Mouse (Mus musculus) thymus, postnatal 4 days (tissue): Measurements from ENCODE around the gene Kidins220.

Experiments
- DNase-seq: peaks from one replicate; pipeline ENCODE4 v3.0.0; 2021

Kidins220 gene

DNA sequence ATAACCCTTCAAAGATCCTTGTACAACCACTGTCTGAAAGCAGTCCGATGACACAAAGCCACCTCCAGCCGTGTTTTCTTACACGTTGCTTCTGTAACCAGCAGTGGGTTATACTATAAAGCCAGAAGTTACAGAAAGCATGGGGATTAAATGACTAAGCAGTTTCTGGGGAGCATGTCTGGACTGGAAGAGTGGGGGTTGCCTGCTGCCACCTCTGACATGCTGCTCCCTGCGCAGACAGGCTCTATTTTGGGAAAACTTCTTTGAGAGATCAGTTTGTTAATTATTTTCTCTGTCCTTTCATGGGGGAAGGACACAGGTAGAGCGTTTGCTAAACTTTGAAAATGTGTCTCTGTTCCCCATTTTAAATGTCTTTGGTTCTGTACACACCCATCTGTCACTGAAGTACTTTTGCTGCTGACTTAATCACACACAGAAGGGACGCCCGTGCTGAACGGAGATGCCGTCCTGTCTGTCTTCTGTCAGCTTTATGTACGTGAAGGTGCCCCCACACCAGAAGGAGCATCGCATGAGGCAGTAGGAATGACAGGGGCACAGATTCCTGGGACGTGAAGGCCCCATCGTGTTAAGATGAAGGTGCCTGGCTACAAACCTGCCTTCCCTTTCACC lies 11.2 kb upstream of the Kidins220 start:
- no peak for DNase-seq

DNA sequence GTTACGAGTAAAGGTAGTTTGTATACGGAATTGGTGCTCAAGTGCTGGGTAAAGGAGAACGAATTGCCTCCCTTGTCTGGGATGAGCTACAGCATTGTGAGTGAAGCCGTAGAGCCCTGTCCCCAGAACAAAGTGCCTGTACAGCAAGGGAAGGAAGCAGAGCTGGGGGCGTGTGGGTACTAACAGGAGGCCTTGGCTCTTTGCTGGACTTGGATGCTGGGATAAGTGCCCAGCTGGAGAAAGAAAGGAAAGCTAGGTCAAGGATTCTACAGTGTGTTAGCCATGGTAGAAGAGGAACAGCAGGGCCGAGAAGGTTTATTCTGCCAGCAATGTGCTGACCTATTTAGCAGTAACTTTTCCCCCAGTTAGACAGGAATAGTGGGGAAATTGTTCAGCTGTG lies 9.3 kb upstream of the Kidins220 start:
- DNase-seq, result no peak

DNA sequence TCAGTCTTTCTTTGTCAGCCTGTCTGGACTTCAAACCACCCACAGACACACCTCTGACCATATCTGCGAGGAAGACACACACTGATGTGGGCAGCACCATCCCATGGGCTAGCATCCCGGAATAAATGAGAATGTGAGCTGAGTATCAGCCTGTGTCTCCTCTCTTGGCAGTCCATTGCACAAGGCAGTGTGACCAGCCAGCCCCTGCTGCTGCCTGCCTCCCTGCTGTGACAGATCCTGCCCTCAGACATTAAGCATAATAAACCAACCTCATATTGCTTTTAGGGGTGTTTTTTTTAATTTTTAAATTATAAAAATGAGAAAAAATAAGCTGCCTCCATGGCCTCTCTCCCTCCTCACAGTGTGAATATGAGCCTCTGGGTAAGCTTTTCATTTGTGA lies 8.7 kb upstream of the Kidins220 start:
- DNase-seq, result no peak

DNA sequence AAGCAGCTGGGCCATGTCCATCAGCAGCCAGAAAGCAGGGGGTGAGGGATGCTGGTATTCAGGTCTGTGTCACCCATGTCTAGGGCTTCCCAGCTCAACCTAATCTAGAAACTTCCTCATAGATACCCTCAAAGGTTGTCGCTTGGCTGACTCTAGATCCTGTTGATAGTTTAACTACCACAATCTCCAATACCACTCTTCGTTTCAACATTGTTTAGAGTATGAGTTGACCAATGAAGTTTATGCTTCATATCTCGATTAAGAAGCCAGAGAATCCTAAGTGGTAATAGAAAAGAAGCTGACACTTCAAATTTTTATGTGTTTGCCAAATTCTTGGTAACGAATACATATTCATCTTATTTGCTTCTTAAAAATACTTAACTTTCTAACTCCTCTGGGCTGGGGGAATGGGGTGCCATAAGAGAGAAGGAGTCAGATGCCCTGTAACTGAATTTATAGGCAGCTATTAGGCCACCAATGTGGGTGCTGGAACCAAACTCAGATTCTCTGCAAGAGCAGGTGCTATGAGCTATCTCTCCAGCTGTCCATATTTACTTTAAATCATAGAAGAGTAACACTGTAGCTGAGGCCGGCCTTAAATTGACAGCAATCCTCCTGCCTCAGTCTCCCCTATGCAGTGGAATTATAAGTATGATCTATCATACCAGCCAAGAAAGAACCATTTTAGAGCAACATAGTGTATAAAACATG lies 3.1 kb upstream of the Kidins220 start:
- DNase-seq, result no peak

DNA sequence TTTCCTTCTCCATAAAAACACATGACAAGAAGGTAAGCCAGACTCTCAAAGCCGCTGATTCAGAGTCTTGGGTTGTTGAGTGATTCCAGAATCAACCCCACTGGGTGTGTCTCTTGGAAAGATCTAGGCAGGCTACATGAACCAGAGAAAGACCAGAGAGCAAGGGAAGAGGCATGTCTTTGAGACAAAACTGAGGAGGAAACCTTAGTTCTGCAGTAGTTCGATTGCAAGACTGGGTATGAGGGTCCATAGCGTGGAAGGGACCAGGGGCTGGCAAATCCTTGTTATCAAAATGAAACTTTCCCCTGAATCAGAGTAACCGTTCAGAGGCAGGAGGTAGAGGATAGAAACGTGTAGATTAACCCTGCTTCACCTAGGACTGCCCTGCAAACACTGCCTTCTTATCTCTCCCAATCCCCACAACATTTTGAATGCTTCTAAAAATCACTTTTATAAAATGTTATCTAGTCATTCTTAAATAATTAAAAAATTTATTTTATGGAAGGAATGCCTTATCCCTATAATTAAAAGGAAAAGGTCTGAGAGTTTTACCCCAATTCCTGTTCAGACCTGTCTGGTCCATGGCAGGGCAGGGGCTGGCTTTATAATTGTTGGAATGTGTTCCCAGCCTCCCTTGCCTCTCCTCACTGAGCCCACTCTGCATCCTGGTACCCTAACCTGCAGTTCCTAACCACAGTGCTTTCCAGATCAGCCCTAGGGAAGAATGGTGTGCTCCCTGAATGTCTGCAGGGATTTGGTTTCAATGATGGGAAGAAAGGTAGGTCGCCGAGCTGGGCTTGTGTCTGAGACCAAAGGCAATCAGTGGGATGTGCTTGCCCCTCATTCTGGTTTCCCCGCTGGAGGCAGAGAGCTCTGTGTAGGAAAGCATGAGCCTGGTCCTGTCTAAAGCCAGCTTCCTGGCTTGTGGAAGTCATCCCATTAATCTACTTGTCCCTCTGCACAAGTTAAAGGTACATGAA lies 2.1 kb upstream of the Kidins220 start:
- DNase-seq, result no peak

GRCm38 (mm10) chr12:24973586-24973985 lies 1.1 kb upstream of the Kidins220 start:
- peak; percentile 35 for DNase-seq

DNA sequence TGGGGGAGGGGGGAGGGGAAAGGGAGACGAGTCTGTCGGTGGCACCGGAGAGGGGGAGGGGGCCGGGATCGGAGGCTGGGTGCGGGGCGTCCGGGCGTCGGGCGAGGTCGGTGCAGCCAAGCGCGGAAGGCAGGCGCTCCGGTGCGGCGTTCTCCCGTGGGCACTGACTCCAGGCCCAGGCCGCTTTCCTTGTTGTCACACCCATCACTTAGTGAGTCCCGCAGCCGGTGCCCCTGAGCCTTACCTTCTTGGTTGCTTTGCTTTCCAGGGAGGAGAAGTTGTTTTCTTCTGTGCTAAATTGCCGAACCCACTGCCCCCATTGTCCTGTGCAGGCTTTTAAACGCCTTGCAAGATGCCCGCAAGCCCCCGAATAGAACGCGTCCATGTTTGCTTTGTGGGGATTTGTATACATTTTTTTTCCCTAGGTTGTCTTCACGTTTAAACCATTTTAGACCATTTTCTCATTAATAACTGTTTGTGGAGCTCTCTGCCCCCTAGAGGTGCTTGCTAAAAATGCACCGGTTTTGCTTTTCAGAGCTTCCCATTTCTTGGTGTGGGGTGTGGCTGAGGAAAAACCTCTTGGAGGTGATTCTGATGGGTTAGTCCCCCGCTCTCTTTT lies 499 bp downstream of the Kidins220 start:
- DNase-seq, result peak; percentile 62

DNA sequence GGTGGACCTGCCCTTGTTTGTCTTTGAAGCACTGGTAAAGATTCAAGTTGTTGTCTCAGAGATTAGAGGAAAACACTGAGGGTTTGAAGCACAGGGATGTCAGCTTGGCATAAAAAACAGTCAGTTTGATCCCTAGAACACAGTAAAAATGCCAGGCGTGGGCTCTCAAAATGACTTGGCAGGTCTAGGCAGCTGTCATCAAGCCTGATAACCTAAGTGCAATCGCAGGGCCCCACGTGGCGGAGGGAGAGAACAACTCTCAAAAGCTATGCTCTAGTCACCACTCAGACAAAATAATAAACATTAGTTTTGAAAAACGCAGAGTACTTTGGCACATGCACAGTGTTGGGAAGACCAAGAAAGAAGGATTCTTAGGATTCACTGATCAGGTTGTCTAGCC lies 10.5 kb downstream of the Kidins220 start:
- DNase-seq, result no peak

DNA sequence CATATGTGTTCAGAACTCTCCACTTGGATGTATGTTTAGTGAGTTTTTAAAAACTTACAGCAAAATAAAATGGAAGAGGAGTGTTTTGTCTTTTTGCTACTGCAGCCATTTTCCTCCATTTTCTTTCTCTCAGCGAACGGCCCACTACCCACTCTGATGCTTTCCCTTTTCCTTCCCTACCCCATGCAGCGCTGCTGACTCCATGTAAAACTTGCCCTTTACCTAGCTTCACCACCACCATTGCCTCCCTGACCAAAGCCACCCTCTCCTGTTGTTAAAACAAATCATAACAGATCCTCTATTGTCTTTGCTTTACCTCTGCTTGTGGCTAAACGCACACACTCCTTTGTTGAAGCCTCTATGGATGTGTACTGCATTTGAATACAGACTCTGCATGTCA lies 20.6 kb downstream of the Kidins220 start:
- no peak for DNase-seq

DNA sequence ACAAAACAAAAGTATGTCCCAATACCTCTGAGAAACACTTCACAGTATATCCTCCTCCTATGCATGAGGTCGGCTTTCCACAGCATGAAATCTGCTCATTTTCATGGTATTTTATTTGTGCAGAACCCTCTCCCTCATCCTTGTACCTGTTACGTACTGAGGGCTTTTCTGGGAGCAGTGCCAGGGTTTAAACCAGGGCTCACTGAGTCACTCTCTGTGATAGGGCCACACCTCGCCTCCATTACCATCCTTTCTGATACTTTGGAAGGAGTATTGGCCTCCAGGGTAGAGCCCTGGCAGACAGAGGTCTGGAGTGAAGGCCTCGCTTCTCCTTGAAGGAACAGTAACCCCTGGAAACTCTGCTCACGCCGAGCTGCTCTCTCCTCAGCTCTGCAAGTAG lies 30.6 kb downstream of the Kidins220 start:
- DNase-seq, result no peak

DNA sequence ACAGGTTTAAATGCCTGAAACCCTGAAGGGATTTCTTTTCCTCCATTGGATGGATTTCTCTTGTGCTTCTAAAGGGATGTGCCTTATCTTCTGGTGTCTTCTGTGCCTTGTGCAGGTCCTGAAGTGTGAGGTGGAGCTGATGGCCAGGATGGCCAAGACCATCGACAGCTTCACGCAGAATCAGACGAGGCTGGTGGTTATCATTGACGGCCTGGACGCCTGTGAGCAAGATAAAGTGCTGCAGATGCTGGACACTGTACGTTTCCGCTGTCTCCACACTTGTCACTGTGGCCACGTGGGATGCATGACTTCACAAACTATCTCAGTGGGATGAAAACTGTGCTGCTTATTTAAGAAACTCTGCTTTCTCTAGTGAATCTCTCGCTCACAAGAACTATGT lies 35.2 kb downstream of the Kidins220 start:
- peak; percentile 24 for DNase-seq

GRCm38 (mm10) chr12:25010416-25010815 lies 35.7 kb downstream of the Kidins220 start:
- DNase-seq, result peak; percentile 23

DNA sequence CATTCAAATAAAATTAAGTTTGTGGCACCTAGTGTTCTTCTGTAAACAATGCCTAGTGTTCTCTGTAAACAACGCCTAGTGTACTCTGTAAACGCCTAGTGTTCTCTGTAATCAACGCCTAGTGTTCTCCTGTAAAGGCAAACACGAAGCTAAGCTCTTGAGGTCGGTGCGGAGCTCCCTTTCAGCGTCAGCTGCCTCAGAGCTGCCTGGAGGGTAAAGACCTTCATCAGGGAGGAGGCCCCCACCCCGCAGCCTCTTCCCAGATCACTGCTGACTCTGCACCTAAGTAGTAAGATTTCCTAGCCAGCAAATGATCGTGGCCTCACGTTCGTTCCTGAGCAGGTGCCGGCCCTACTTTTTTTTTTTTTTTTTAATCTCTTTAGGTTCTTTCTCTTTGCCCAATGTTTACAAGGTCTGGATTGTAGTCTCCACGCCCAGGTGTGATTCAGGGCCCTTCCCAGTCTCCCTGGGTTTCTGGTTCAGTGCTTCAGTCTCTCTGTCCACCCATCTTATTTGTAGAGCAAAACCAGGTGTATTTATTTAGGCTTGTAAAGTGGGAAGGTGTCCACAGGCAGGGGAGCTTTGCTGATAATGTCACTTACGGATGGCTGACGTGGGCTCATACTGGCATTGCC lies 37.1 kb downstream of the Kidins220 start:
- peak; percentile 49 for DNase-seq

DNA sequence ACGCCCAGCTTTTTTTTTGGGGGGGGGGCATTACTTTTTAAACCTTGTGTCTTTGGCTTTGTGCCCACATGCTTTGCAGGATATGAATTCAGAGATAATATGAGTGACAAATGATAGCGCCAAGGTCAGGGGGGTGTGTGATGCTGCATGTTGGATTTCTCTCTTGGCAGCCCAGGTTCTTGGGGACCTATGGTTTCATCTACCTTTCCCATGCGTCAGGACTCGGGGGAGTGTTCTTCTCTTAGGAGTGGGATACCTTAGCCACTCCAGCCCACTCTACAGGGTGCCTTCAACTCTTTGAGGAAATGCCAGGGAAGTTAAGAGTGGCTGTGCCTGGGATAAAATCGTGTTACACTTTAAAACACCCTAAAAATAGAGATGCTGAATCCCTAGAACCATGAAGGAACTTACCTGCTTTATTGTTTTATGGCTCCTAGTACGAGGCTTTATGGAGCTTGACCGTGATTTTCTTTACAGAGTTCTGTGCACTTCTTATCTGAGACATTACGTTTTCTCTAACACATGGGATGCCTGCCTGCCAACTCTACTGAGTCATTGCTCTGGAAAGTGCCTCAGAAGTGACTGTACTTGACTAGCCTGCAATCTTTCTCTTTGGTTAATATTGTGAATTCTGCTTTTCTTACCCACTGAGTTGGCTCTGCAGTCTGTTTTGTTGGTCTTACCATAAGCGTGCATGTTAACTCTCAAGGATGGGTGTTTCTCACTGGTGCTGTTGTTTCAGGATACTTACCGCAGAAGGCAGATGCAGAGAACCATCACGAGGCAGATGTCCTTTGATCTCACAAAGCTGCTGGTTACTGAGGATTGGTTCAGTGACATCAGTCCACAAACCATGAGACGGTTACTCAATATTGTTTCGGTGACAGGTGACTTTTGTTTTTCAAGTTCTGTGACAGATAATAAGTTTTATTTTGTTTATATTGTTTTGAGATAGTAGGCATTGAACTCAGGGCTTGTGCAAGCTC lies 38.1 kb downstream of the Kidins220 start:
- no peak for DNase-seq

GRCm38 (mm10) chr12:25014307-25014927 lies 39.7 kb downstream of the Kidins220 start:
- no peak for DNase-seq

DNA sequence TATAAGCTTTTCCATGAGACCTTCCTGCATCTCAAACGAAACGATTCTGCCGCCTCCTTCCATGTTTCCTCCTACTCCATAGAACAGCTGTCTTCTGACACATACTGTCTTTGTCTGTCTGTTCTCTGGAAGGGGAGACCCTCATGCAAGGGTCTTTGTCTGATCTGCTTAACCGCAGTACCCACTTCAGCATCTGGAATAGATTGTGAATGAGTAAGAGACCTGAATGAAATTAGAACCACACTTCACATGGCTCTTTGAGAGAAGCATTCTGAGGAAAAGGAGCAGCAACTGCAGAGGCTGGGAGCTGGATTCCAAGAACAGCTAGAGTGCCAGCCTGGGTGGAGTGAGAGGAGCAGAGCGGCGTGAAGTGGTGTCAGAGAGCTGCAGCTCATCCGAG lies 40.2 kb downstream of the Kidins220 start:
- DNase-seq, result no peak

DNA sequence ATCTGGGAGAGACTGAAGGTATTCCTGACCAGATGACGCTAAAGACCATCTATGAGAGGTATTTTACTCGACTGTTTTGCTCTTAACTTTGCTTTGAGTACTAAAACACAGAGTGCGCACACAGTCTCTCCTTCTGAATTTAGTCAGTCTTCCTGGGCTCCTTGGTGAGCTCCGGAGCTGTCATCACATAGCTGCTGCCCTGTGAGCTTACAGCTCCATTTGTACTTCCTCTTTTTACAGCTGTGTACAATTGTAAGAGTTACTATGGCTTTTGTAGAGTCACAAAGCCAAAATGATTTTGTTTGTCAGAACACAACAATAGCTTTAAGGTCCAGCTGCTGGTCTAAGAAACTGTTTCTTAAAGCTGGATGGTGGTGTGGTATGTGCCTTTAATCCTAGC lies 42.3 kb downstream of the Kidins220 start:
- no peak for DNase-seq

GRCm38 (mm10) chr12:25021057-25021456 lies 46.3 kb downstream of the Kidins220 start:
- DNase-seq, result no peak

DNA sequence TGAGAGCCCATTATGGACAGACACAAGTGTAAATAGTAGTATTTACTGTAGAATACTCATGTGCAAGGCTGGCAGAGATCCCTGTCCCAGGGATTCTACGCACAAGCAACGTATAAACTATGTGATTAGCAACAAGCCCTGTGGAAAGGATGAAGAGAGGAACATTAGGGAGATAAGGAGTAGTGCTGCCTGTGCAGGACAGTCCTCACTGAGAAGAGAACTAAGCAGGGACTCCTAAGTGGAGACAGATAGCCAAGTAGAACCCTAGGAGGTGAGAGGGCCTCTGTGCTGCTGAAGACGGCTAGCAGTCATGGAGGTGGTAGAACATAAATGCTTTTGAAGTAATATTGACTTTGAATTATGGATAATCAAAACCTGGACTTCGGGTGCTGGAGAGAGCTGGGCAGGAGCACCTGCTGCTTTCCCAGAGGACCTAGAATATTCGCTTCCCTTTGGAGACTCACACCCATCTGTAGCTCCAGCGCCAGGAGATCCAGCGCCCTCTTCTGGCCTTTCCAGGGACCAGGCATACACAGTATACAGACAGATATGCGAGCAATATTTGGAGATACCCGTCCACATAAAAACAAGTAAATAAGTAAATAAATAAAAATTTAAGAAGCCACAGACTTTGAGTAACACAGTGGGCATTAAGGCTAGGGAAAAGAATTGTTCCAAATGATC lies 50.3 kb downstream of the Kidins220 start:
- peak; percentile 61 for DNase-seq

DNA sequence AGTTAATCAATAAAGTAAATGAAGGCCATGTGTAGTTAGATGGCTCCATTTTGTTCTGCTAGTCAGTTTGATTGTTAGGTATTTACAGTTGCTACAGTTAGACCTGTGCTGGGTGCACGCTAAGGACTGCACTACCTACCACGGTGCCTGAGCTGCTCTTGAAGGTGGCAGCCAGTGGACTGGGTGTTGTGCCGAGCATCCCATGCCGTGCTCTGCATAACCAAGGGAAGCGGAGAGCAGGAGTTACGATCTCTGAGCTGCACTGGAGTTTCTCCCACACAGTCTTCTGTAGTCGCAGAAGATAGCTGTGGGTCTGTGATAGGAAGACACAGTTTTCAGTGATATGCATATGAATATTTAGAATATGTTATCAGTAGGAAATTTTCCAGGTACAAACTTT lies 51.6 kb downstream of the Kidins220 start:
- no peak for DNase-seq
